In genomic region chr7:24481474-24482207, GRCm38 (mm10) we compare ENCODE assay signal across 8 mouse cellular contexts. TPM values are rescaled to one million over a fixed set of nuclear protein-coding genes. Genes with fewer than 3 reads are reported as not detected.
DNase-seq lines count a peak whose midpoint lies in the region; ATAC-seq and TF ChIP-seq lines count a peak whose summit lies in the region.

TSS of gene Cadm4 (plus strand) at chr7:24482023.

- H3K36me3 ChIP-seq in forebrain, postnatal 0 days (ENCODE audit: insufficient read depth), result no peaks in the 10 kb centered on the region
- no peaks in the 10 kb centered on the region for H3K36me3 ChIP-seq in lung, embryonic 14.5 days (ENCODE audit: insufficient read depth)

- intact Hi-C loops in heart, postnatal 36 days (cut with DNase I), result loop anchor here (2.0 kb wide), 1 partner anchor 25 kb away; the partner anchor contains the start of gene Zfp428

- ATAC-seq in forebrain, postnatal 0 days, result peak; percentile 86
- ATAC-seq in lung, embryonic 14.5 days (ENCODE audit: insufficient read depth), result peak; percentile 79

- H3K27me3 ChIP-seq in forebrain, postnatal 0 days (ENCODE audit: insufficient read depth, low read length), result no peaks in the 10 kb centered on the region
- peaks cover 29% of the 10 kb centered on the region for H3K27me3 ChIP-seq in lung, embryonic 14.5 days (ENCODE audit: insufficient read depth, low read length)

- 4% methylated on average over 59 of the region's 83 CpGs for WGBS in forebrain, postnatal 0 days
- under 1% methylated on average over 71 of the region's 83 CpGs for WGBS in lung, embryonic 14.5 days

- DNase-seq in ES-CJ7 (ENCODE audit: low read depth, low spot score), result peak; percentile 82
- peak; percentile 90 to 98 for DNase-seq in cerebellum, adult 18-20 months
- DNase-seq in forebrain, postnatal 0 days, result peak; percentile 95
- peak; percentile 82 to 84 for DNase-seq in heart, postnatal 36 days
- DNase-seq in layer of hippocampus, adult 8-10 months (ENCODE audit: low spot score in 2 of 2), result peak; percentile 70 to 81
- peak; percentile 88 for DNase-seq in lung, embryonic 14.5 days
- DNase-seq in ovary, adult 18-20 months (ENCODE audit: low spot score), result peak; percentile 69
- peak; percentile 91 for DNase-seq in thymus, postnatal 0 days (ENCODE audit: low spot score)

- H3K9ac ChIP-seq in forebrain, postnatal 0 days, result peak within 1 kb of the TSS; percentile 87
- peak within 1 kb of the TSS; percentile 52 for H3K9ac ChIP-seq in lung, embryonic 14.5 days

- H3K9me3 ChIP-seq in forebrain, postnatal 0 days (ENCODE audit: low read length), result no peaks in the 10 kb centered on the region
- H3K9me3 ChIP-seq in lung, embryonic 14.5 days (ENCODE audit: low read depth, low read length), result no peaks in the 10 kb centered on the region

- peak; percentile 54 for TF ChIP-seq CTCF in forebrain, postnatal 0 days (IDR thresholded peaks at IDR 0.05; ENCODE audit: low read depth)
- TF ChIP-seq CTCF in lung, embryonic 14.5 days (IDR thresholded peaks at IDR 0.05; ENCODE audit: low read depth), result no peak

- H3K4me2 ChIP-seq in forebrain, postnatal 0 days (ENCODE audit: low read depth), result peak within 1 kb of the TSS; percentile 77
- peak within 1 kb of the TSS; percentile 98 for H3K4me2 ChIP-seq in lung, embryonic 14.5 days

- peak within 1 kb of the TSS; percentile 89 for H3K27ac ChIP-seq in forebrain, postnatal 0 days (ENCODE audit: low read depth, low read length)
- no peak within 1 kb of the TSS for H3K27ac ChIP-seq in lung, embryonic 14.5 days (ENCODE audit: low read depth)

- H3K4me3 ChIP-seq in forebrain, postnatal 0 days (ENCODE audit: low read depth, low read length), result peak within 1 kb of the TSS; percentile 76
- H3K4me3 ChIP-seq in lung, embryonic 14.5 days (ENCODE audit: low read depth, low read length), result peak within 1 kb of the TSS; percentile 60

- H3K4me1 ChIP-seq in forebrain, postnatal 0 days (ENCODE audit: insufficient read depth), result peaks cover 26% of the 10 kb centered on the region
- H3K4me1 ChIP-seq in lung, embryonic 14.5 days (ENCODE audit: insufficient read depth), result no peaks in the 10 kb centered on the region; the same call in 1 of the 2 replicates

RNA-seq across cellular contexts. Expression of gene Cadm4, which starts in this region (rescaled TPM):
- total RNA-seq in forebrain, postnatal 0 days (2014; rRNA removed), result 412 and 434 TPM in 2 replicates
- polyA plus RNA-seq in forebrain, postnatal 0 days (2015; fragmentation: Nextera tagmentation; extraction: Ambion mirVana), result 102 and 107 TPM in 2 replicates
- total RNA-seq in heart, postnatal 36 days (2021), result 10 to 100 TPM; 13.1 to 13.6 TPM
- 100 to 1,000 TPM; 123 to 166 (median 143) TPM for total RNA-seq in layer of hippocampus, adult 8-10 months (2022)
- polyA plus RNA-seq in lung, embryonic 14.5 days (2014; fragmentation: Nextera tagmentation; extraction: Ambion mirVana), result 0.34 and 0.72 TPM in 2 replicates
- 0.71 and 0.83 TPM in 2 replicates for polyA plus RNA-seq in thymus, postnatal 0 days (2015; fragmentation: Nextera tagmentation; extraction: Ambion mirVana)

Comparison
In these comparisons a context has a peak if more than half of its experiments do, and no peak if none do; other contexts are left out.
1. RNA of gene Cadm4 (total RNA-seq): 412 to 434 TPM in forebrain, postnatal 0 days and 123 to 166 TPM in layer of hippocampus, adult 8-10 months; 13.1 to 13.6 TPM in heart, postnatal 36 days; every median in the first group is over 4 times any median in the second.
2. RNA of gene Cadm4 (polyA plus RNA-seq): 102 to 107 TPM in forebrain, postnatal 0 days; 0.71 to 0.83 TPM in thymus, postnatal 0 days and 0.34 to 0.72 TPM in lung, embryonic 14.5 days; every median in the first group is over 10 times any median in the second.
3. Peak in DNase-seq, ATAC-seq, H3K4me3 ChIP-seq, H3K9ac ChIP-seq and H3K4me2 ChIP-seq in lung, embryonic 14.5 days; RNA of the gene not detected or under 1 TPM.
4. Peak in DNase-seq in thymus, postnatal 0 days; RNA of the gene not detected or under 1 TPM.
5. Peak in every context shown above with its lines, with median percentiles within 50 percentile points of each other: DNase-seq.